Mouse (Mus musculus): ENCODE measurements around the gene Mcm6. TPM values are rescaled to one million over a fixed set of nuclear protein-coding genes. Genes with fewer than 3 reads are reported as not detected.

Mcm6 gene
- polyA plus RNA-seq, 1 experiment from 2014 or later = 384 TPM

- Histone ChIP-seq H3K9ac (ENCODE audit: low read depth, low read length) (no peak overlapping the region), H3K27ac (ENCODE audit: low read depth, low read length) (no peak overlapping the region), H3K36me3 (ENCODE audit: control insufficient read depth, insufficient read depth, low read length) (no peaks in the 10 kb centered on the region; the same call in 1 of the 2 replicates), H3K9me3 (ENCODE audit: control insufficient read depth, low read length) (no peaks in the 10 kb centered on the region), H3K4me3 (ENCODE audit: low read depth, low read length) (no peak overlapping the region), H3K27me3 (replicated peaks; ENCODE audit: control insufficient read depth, insufficient read depth, low read length) (no peaks in the 10 kb centered on the region), H3K4me2 (no peak overlapping the region), H3K4me1 (replicated peaks; ENCODE audit: control insufficient read depth, insufficient read depth, low read length) (no peaks in the 10 kb centered on the region)
- ATAC-seq (replicated peaks; ENCODE audit: low FRiP score) (no peak), DNase-seq (ENCODE audit: low spot score) (no peak)
- WGBS = 88% methylated on average over 9 of the region's 9 CpGs
These were observed 74.3 kb downstream of the Mcm6 start for GRCm38 (mm10) chr1:128285136-128285535.

DNA sequence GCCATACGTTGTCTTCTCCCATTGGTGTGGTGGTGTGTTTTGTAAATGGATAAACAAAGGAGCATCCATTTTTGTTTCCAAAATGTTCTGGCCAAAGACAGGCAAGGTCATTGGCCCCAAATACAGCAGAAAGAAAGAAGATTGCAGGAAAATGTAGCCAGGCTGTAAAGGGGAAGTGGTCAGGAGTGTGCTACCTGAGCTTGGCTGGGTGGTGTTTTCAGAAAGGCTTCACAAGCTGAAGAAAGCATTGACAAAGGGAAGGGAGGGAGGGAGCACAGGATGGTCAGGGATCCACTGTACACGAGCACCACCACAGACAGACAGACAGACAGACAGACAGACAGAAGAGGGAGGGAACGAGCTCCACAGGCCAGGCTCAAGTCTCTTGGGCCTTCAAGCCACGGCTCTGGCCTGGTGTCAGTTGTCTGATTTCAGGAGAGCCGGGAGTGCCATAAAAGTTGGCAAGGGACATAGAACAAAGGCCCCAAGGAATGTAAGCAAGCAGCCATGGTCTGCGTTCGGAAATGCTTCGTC, 75.2 kb downstream of the Mcm6 start:
- WGBS = 87% methylated on average over 8 of the region's 8 CpGs
- H3K9ac ChIP-seq (ENCODE audit: low read depth, low read length) = no peak overlapping the region
- no peak for DNase-seq (ENCODE audit: low spot score)
- H3K27ac ChIP-seq (ENCODE audit: low read depth, low read length) = no peak overlapping the region
- no peaks in the 10 kb centered on the region for H3K4me1 ChIP-seq (replicated peaks; ENCODE audit: control insufficient read depth, insufficient read depth, low read length)
- no peak overlapping the region for H3K4me3 ChIP-seq (ENCODE audit: low read depth, low read length)
- no peak overlapping the region for H3K4me2 ChIP-seq
- ATAC-seq (replicated peaks; ENCODE audit: low FRiP score) = no peak
- H3K36me3 ChIP-seq (ENCODE audit: control insufficient read depth, insufficient read depth, low read length) = peaks cover 7% of the 10 kb centered on the region; the same call in 1 of the 2 replicates
- no peaks in the 10 kb centered on the region for H3K27me3 ChIP-seq (replicated peaks; ENCODE audit: control insufficient read depth, insufficient read depth, low read length)
- no peaks in the 10 kb centered on the region for H3K9me3 ChIP-seq (ENCODE audit: control insufficient read depth, low read length)

DNA sequence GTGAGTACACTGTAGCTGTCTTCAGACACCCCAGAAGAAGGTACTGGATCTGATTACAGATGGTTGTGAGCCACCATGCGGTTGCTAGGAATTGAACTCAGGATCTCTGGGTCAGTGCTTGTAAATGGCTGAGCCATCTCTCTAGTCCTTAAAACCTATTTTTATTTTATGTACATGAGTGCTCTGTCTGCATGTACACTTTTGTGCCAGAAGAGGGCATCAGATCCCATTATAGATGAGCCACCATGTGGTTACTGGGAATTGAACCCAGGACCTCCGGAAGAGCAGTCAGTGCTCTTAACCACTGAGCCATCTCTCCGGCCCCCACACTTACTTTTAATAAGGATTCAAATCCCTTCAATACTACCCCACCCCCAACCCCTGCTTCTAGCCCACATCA, 76.5 kb downstream of the Mcm6 start:
- H3K4me2 ChIP-seq = no peak overlapping the region
- no peak overlapping the region for H3K9ac ChIP-seq (ENCODE audit: low read depth, low read length)
- H3K36me3 ChIP-seq (ENCODE audit: control insufficient read depth, insufficient read depth, low read length) = peaks cover 10% of the 10 kb centered on the region; the same call in 1 of the 2 replicates
- no peaks in the 10 kb centered on the region for H3K4me1 ChIP-seq (replicated peaks; ENCODE audit: control insufficient read depth, insufficient read depth, low read length)
- no peak overlapping the region for H3K27ac ChIP-seq (ENCODE audit: low read depth, low read length)
- H3K27me3 ChIP-seq (replicated peaks; ENCODE audit: control insufficient read depth, insufficient read depth, low read length) = no peaks in the 10 kb centered on the region
- WGBS = 88% methylated on average over 3 of the region's 3 CpGs
- ATAC-seq (replicated peaks; ENCODE audit: low FRiP score) (no peak), DNase-seq (ENCODE audit: low spot score) (no peak)
- H3K4me3 ChIP-seq (ENCODE audit: low read depth, low read length) = no peak overlapping the region
- H3K9me3 ChIP-seq (ENCODE audit: control insufficient read depth, low read length) = no peaks in the 10 kb centered on the region

DNA sequence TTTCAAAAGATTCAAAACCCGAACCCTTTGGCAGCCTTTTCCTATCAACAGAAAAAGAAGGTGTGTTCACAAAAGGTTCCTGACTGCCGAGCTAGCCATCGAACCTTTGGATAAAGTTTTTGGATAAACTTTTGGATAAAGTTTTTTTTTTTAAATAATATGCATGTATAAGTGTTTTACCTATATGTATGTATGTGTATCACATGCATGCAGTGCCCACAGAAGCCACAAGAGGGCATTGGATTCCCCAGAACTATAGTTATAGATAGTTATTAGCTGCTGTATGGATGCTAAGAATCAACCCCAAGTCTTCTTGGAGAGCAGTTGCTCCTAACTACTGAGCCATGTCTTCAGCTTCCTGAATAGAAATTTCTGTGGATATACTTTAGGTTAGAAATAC, 77.7 kb downstream of the Mcm6 start:
- H3K4me3 ChIP-seq (ENCODE audit: low read depth, low read length) = no peak overlapping the region
- no peak for DNase-seq (ENCODE audit: low spot score)
- H3K9ac ChIP-seq (ENCODE audit: low read depth, low read length) = no peak overlapping the region
- 91% methylated on average over 3 of the region's 3 CpGs for WGBS
- H3K27me3 ChIP-seq (replicated peaks; ENCODE audit: control insufficient read depth, insufficient read depth, low read length) = no peaks in the 10 kb centered on the region
- H3K27ac ChIP-seq (ENCODE audit: low read depth, low read length) = no peak overlapping the region
- peaks cover 18% of the 10 kb centered on the region; the same call in 1 of the 2 replicates for H3K36me3 ChIP-seq (ENCODE audit: control insufficient read depth, insufficient read depth, low read length)
- no peaks in the 10 kb centered on the region for H3K9me3 ChIP-seq (ENCODE audit: control insufficient read depth, low read length)
- ATAC-seq (replicated peaks; ENCODE audit: low FRiP score) = no peak
- H3K4me2 ChIP-seq = no peak overlapping the region
- H3K4me1 ChIP-seq (replicated peaks; ENCODE audit: control insufficient read depth, insufficient read depth, low read length) = no peaks in the 10 kb centered on the region

Other genes with a start within 250 kb of the Mcm6 start
- 57.9 and 59.5 TPM in 2 replicates for gene Ubxn4, start 115.7 kb downstream of the Mcm6 start, polyA plus RNA-seq (2014; fragmentation: Nextera tagmentation; extraction: Ambion mirVana)
- 0.06 and 0.10 TPM in 2 replicates for gene Lct, start 31.3 kb downstream of the Mcm6 start, polyA plus RNA-seq (2014; fragmentation: Nextera tagmentation; extraction: Ambion mirVana)
- 156 and 171 TPM in 2 replicates for gene Dars, start 57.7 kb upstream of the Mcm6 start, polyA plus RNA-seq (2014; fragmentation: Nextera tagmentation; extraction: Ambion mirVana)
- 0.97 and 1.3 TPM in 2 replicates for gene Cxcr4, start 232.6 kb upstream of the Mcm6 start, polyA plus RNA-seq (2014; fragmentation: Nextera tagmentation; extraction: Ambion mirVana)

Measured in liver, embryonic 11.5 days (tissue).